Comparison of ENCODE assay signal across 13 mouse cellular contexts in genomic region chr10:89681706-89682105, GRCm38 (mm10). TPM values are rescaled to one million over a fixed set of nuclear protein-coding genes. Genes with fewer than 3 reads are reported as not detected.
"Had no signal": no experiment of that assay in that cellular context is flagged by ENCODE, and none has a peak within 500 bp of the region (broad histone marks: within the 10 kb centered on the region; RNA-seq: fewer than 3 reads in every experiment).

No protein-coding gene starts in this region.

- DNase-seq: retina, postnatal 1 day; right cerebral cortex, adult 18-20 months; right cerebral cortex, postnatal 14 days; right cerebral cortex, postnatal 25 days; right cerebral cortex, postnatal 4 days; spleen, adult 18-20 months; thymus, adult 18-20 months; thymus, adult 2 months; thymus, postnatal 14 days; thymus, postnatal 25 days; thymus, postnatal 36 days; thymus, postnatal 4 days had no signal

RNA-seq across cellular contexts. Expression of gene Actr6, which starts 50.4 kb away (rescaled TPM):
- polyA plus RNA-seq: small intestine, adult 2 months had no signal
